Comparison of ENCODE assay signal across 16 mouse cellular contexts in the genomic region with DNA sequence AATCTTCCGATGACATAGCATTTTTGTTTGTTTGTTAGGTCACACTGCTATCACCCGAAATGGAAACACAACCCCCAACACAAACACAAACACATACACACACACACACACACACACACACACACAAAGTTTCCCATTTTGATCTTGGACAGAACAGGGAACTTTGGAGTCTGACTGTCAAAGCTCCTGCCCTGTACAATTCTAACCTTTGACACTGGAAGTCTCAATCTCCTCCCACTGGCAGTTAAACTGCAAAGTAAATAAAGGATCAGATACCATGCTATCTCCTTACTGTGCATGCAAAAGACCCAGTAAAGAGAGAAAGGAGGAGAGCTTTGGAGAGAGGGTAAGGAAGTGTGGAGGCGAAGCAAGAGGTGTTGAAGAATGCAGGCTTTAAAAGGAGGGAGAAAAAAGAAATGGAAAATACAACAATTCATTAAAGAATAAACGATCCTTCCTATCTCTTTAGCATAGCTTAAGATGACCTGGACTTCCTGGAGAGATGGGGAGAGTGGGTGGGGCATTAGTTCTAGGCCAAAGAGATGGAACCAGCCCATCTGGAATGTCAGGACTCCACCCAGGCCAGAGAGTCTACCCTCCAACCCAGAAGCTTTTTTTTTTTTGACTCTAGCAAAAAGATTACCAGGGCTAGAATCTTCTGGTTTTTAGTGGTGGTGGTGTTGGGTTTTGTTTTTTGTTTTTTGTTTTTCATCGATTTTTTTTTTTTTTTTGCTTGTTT. TPM values are rescaled to one million over a fixed set of nuclear protein-coding genes. Genes with fewer than 3 reads are reported as not detected.
DNase-seq lines count a peak whose midpoint lies in the region; ATAC-seq and TF ChIP-seq lines count a peak whose summit lies in the region.
"Had no signal": no experiment of that assay in that cellular context is flagged by ENCODE, and none has a peak within 500 bp of the region (broad histone marks: within the 10 kb centered on the region; RNA-seq: fewer than 3 reads in every experiment).

No protein-coding gene starts in this region.

- no peaks in the 10 kb centered on the region for H3K79me2 ChIP-seq in heart, adult 2 months (replicated peaks; ENCODE audit: control insufficient read depth, insufficient read depth, low read length)

- no peak for TF ChIP-seq CTCF in heart, adult 2 months (IDR thresholded peaks at IDR 0.05)

- WGBS in heart, adult 2 months: 51% methylated on average over 5 of the region's 5 CpGs

- ATAC-seq in inflammation-experienced regulatory T-cells, adult 6 months: no peak

- no peaks in the 10 kb centered on the region; the same call in 1 of the 2 replicates for H3K27me3 ChIP-seq in heart, adult 2 months (ENCODE audit: control insufficient read depth, insufficient read depth, low read length)

- H3K4me1 ChIP-seq in heart, adult 2 months (ENCODE audit: control insufficient read depth, insufficient read depth, low read length): no peaks in the 10 kb centered on the region
- H3K4me1 ChIP-seq: limb, embryonic 10.5 days had no signal

- intact Hi-C loops in heart, adult 2 months (cut with DNase I): loop anchor here (5.0 kb wide), 4 partner anchors 38 to 378 kb away; a partner anchor contains a TSS

- H3K9ac ChIP-seq in heart, adult 2 months (ENCODE audit: low read depth, low read length): no peak overlapping the region

- DNase-seq in kidney, adult 9 months: peak; percentile 45
- no peak for DNase-seq in kidney, postnatal 4 days
- peak; percentile 46 for DNase-seq in embryo, embryonic 10.5 days (ENCODE audit: low spot score)
- DNase-seq in kidney, postnatal 25 days: peak; percentile 37 to 41
- DNase-seq in skeletal muscle tissue, adult 2 months (ENCODE audit: low read depth, low spot score): peak; percentile 10
- DNase-seq in adrenal gland, postnatal 14 days: no peak
- no peak for DNase-seq in heart, adult 2 months
- DNase-seq: adrenal gland, adult 2 months; thymus, adult 2 months had no signal

- no peaks in the 10 kb centered on the region for H3K36me3 ChIP-seq in heart, adult 2 months (ENCODE audit: control insufficient read depth, insufficient read depth, low read length)
- H3K36me3 ChIP-seq: hindbrain, embryonic 10.5 days; limb, embryonic 10.5 days had no signal

- no peak overlapping the region for H3K27ac ChIP-seq in heart, adult 2 months
- H3K27ac ChIP-seq: hindbrain, embryonic 10.5 days; limb, embryonic 10.5 days had no signal

- no peak overlapping the region for H3K4me3 ChIP-seq in heart, adult 2 months
- H3K4me3 ChIP-seq: hindbrain, embryonic 10.5 days; limb, embryonic 10.5 days had no signal

- no peak for TF ChIP-seq EP300 in heart, adult 2 months (IDR thresholded peaks at IDR 0.05; ENCODE audit: insufficient read depth, low read depth, low read length)

- no peak for TF ChIP-seq POLR2A in heart, adult 2 months (IDR thresholded peaks at IDR 0.05; ENCODE audit: insufficient read depth, low read depth, low read length)

RNA-seq across cellular contexts. Expression of a gene that starts 36.2 kb away (rescaled TPM):
- 6.9 and 8.2 TPM in 2 replicates for total RNA-seq in adrenal gland, postnatal 14 days (2021)
- polyA plus RNA-seq in inflammation-experienced regulatory T-cells, adult 6 months (2017; shearing (Covaris generic)): not detected
- 1 to 10 TPM; 1.2 to 1.3 TPM for total RNA-seq in heart, adult 2 months (2021)
- polyA plus RNA-seq in heart, adult 2 months (2012; rRNA removed): 2.0 and 2.3 TPM in 2 replicates
- total RNA-seq: megakaryocyte, adult 5-6 weeks; MEL had no signal

RNA-seq across cellular contexts. Expression of a gene that starts 40.4 kb away (rescaled TPM):
- not detected in 2 replicates for total RNA-seq in adrenal gland, postnatal 14 days (2021)
- not detected for polyA plus RNA-seq in inflammation-experienced regulatory T-cells, adult 6 months (2017; shearing (Covaris generic))
- total RNA-seq in heart, adult 2 months (2021): under 1 TPM; 0.10 to 0.11 TPM
- polyA plus RNA-seq in heart, adult 2 months (2012; rRNA removed): 0.06 and 0.10 TPM in 2 replicates
- total RNA-seq: adrenal gland, adult 2 months; gastrocnemius, adult 18-20 months; megakaryocyte, adult 5-6 weeks; MEL had no signal
- polyA plus RNA-seq: adrenal gland, adult 2 months; heart, embryonic 11.5 days; hindbrain, embryonic 10.5 days; limb, embryonic 10.5 days had no signal

Comparison
In these comparisons a context has a peak if more than half of its experiments do, and no peak if none do; other contexts are left out.
1. DNase-seq: peak in kidney, adult 9 months (single experiment), embryo, embryonic 10.5 days (single experiment), kidney, postnatal 25 days (2 of 2) and skeletal muscle tissue, adult 2 months (single experiment); none in kidney, postnatal 4 days (0 of 2), adrenal gland, postnatal 14 days (single experiment) and heart, adult 2 months (0 of 2).